Mouse (Mus musculus) MEL (cell line): ENCODE results near the gene Ube2z. TPM values are rescaled to one million over a fixed set of nuclear protein-coding genes. Genes with fewer than 3 reads are reported as not detected.

Experiments used
- DNase-seq: peaks from one replicate; pipeline ENCODE4 v3.0.0; 2011; ENCODE audit warnings: low read depth, low spot score
- H3K27ac ChIP-seq: 2 replicates; pipeline ENCODE4 v1.5.1; 2012; ENCODE audit warnings: low read depth, mild to moderate bottlenecking, control low read depth, low read length, moderate library complexity; ENCODE audit not compliant: control insufficient read depth
- H3K27me3 ChIP-seq, 2 experiments: fragments of 150-350 bp in 1 of 2; sonication (generic) in 1 of 2; 2 replicates each; pipeline ENCODE4 v1.6.1; 2012; ENCODE audit warnings: low read length in 2 of 2, mild to moderate bottlenecking in 2 of 2, improper control_type of control experiment in 1 of 2, moderate library complexity in 1 of 2; ENCODE audit not compliant: insufficient read depth in 2 of 2, control insufficient read depth in 1 of 2
- H3K36me3 ChIP-seq, 2 experiments: 2 replicates each; pipeline ENCODE4 v1.6.1; 2012 to 2014; ENCODE audit warnings: low read length in 2 of 2, improper control_type of control experiment in 1 of 2, inconsistent platforms in 1 of 2, mild to moderate bottlenecking in 1 of 2; ENCODE audit not compliant: insufficient read depth in 2 of 2, control insufficient read depth in 1 of 2
- H3K4me1 ChIP-seq, 2 experiments: fragments of 150-350 bp in 1 of 2; sonication (generic) in 1 of 2; 2 replicates each; pipeline ENCODE4 v1.6.1; 2012; ENCODE audit warnings: low read length in 2 of 2, improper control_type of control experiment in 1 of 2, mild to moderate bottlenecking in 1 of 2; ENCODE audit not compliant: insufficient read depth in 2 of 2, control insufficient read depth in 1 of 2
- H3K4me3 ChIP-seq, 2 experiments: fragments of 150-350 bp in 1 of 2; sonication (generic) in 1 of 2; 2 replicates each; pipeline ENCODE4 v1.5.1; 2012; ENCODE audit warnings: low read depth in 2 of 2, low read length in 2 of 2, mild to moderate bottlenecking in 2 of 2, moderate library complexity in 2 of 2, control low read depth in 1 of 2, improper control_type of control experiment in 1 of 2; ENCODE audit not compliant: control insufficient read depth in 1 of 2, insufficient read depth in 1 of 2
- H3K79me2 ChIP-seq: 2 replicates; pipeline ENCODE4 v1.6.1; 2012; ENCODE audit warnings: mild to moderate bottlenecking, low read length, moderate library complexity; ENCODE audit not compliant: control insufficient read depth, poor library complexity, insufficient read depth
- H3K9ac ChIP-seq: 2 replicates; pipeline ENCODE4 v1.6.1; 2012; ENCODE audit warnings: low read depth, mild to moderate bottlenecking, control low read depth, low read length, moderate library complexity; ENCODE audit not compliant: control insufficient read depth, poor library complexity, severe bottlenecking
- H3K9me3 ChIP-seq: fragments of 150-350 bp; sonication (generic); replicated peaks from 2 replicates; pipeline ENCODE4 v1.6.1; 2012; ENCODE audit warnings: mild to moderate bottlenecking, low read length, improper control_type of control experiment, moderate library complexity; ENCODE audit not compliant: insufficient read depth
- CHD1 ChIP-seq: IDR thresholded peaks from 2 replicates; pipeline ENCODE4 v1.6.1; 2012; ENCODE audit warnings: low read depth, mild to moderate bottlenecking, inconsistent platforms, low read length, improper control_type of control experiment
- CHD2 ChIP-seq: IDR thresholded peaks from 2 replicates; pipeline ENCODE4 v1.6.1; 2011; ENCODE audit warnings: low read length, improper control_type of control experiment
- GABPA ChIP-seq: IDR thresholded peaks from 2 replicates; pipeline ENCODE4 v1.6.1; 2012; ENCODE audit warnings: low read depth, mild to moderate bottlenecking, inconsistent platforms, low read length, improper control_type of control experiment, moderate library complexity
- MXI1 ChIP-seq: IDR thresholded peaks from 2 replicates; pipeline ENCODE4 v1.6.1; 2011; ENCODE audit warnings: mild to moderate bottlenecking, low read depth, low read length, improper control_type of control experiment
- MYC ChIP-seq: IDR thresholded peaks from 2 replicates; pipeline ENCODE4 v1.6.1; 2011; ENCODE audit warnings: low read depth, mild to moderate bottlenecking, low read length, improper control_type of control experiment, moderate library complexity
- POLR2AphosphoS2 ChIP-seq: IDR thresholded peaks from 2 replicates; pipeline ENCODE4 v1.6.1; 2011; ENCODE audit warnings: low read length, improper control_type of control experiment
- POLR2AphosphoS5 ChIP-seq: IDR thresholded peaks from 2 replicates; pipeline ENCODE4 v1.6.1; 2012; ENCODE audit warnings: low read depth, borderline replicate concordance, mild to moderate bottlenecking, inconsistent platforms, low read length, moderate library complexity, mixed read lengths
- RAD21 ChIP-seq: IDR thresholded peaks from 2 replicates; pipeline ENCODE4 v1.6.1; 2011; ENCODE audit warnings: mild to moderate bottlenecking, low read depth, low read length, improper control_type of control experiment
- SIN3A ChIP-seq: IDR thresholded peaks from 2 replicates; pipeline ENCODE4 v1.6.1; 2012; ENCODE audit warnings: low read length, improper control_type of control experiment, inconsistent platforms
- TAL1 ChIP-seq: IDR thresholded peaks from 2 replicates; pipeline ENCODE4 v1.6.1; 2012; ENCODE audit warnings: mild to moderate bottlenecking, inconsistent platforms, low read length, moderate library complexity, mixed read lengths
- TBP ChIP-seq: IDR thresholded peaks from 2 replicates; pipeline ENCODE4 v1.8.0; 2011; ENCODE audit warnings: low read depth, low read length, improper control_type of control experiment
- UBTF ChIP-seq: IDR thresholded peaks from 2 replicates; pipeline ENCODE4 v1.6.1; 2012; ENCODE audit warnings: low read depth, mild to moderate bottlenecking, inconsistent platforms, low read length, improper control_type of control experiment, moderate library complexity, borderline replicate concordance; ENCODE audit not compliant: insufficient read depth
- ZMIZ1 ChIP-seq: IDR thresholded peaks from 2 replicates; pipeline ENCODE4 v1.6.1; 2012; ENCODE audit warnings: low read depth, mild to moderate bottlenecking, inconsistent platforms, low read length, improper control_type of control experiment, moderate library complexity
- ZNF384 ChIP-seq: IDR thresholded peaks from 2 replicates; pipeline ENCODE4 v1.6.1; 2012; ENCODE audit warnings: low read depth, mild to moderate bottlenecking, inconsistent platforms, low read length, improper control_type of control experiment
- polyA plus RNA-seq, 2 experiments: library from polyadenylated mRNA; stranded (reverse) in 1 of 2; unstranded in 1 of 2; fragments of >175 nt in 1 of 2; fragments of >200 nt in 1 of 2; gene quantifications; 2 replicates each; pipeline versions ENCODE4 v1.2.1 to v1.2.4; 2012; ENCODE audit warnings: low replicate concordance in 2 of 2, low read depth in 1 of 2; ENCODE audit not compliant: insufficient read length in 2 of 2, insufficient read depth in 1 of 2, missing spikeins in 1 of 2
- total RNA-seq: library from RNA; depleted of rRNA; stranded (reverse); fragments of 300-350 nt; gene quantifications from 2 replicates; pipeline ENCODE4 v1.2.3, GENCODE M21; 2012

Gene Ube2z
- total and polyA plus RNA-seq, 3 experiments, result 56.8 to 58.5 TPM; not detected in 1

GRCm38 (mm10) chr11:96074351-96075176, 9.4 kb upstream of the Ube2z start:
- Histone ChIP-seq H3K27ac (peak overlapping the region; percentile 69), H3K36me3 (peaks cover 10 to 31% of the 10 kb centered on the region in 2 experiments), H3K79me2 (peaks cover 24% of the 10 kb centered on the region), H3K9ac (peak overlapping the region; percentile 81), H3K4me1 (peaks cover 0 to 25% of the 10 kb centered on the region in 2 experiments; a peak in 3 of 4 replicates), H3K4me3 (peak overlapping the region; percentile 61 to 83), H3K27me3 (no peaks in the 10 kb centered on the region), H3K9me3 (no peaks in the 10 kb centered on the region)
- peak; percentile 67 for DNase-seq
- no peak for TF ChIP-seq MYC
- TF ChIP-seq UBTF, result no peak
- 0 out of 2 replicates have a peak, but pooled peaks have one; percentile 23 for TF ChIP-seq TBP
- TF ChIP-seq ZNF384, result peak; percentile 55
- TF ChIP-seq CHD1, result peak; percentile 82; the same call in 1 of the 2 replicates
- peak; percentile 45 for TF ChIP-seq TAL1

GRCm38 (mm10) chr11:96073295-96073993, 8.3 kb upstream of the Ube2z start:
- peak overlapping the region; percentile 61 to 83; a peak in 3 of 4 replicates for H3K4me3 ChIP-seq
- H3K27ac ChIP-seq, result no peak overlapping the region
- H3K27me3 ChIP-seq, result no peaks in the 10 kb centered on the region
- H3K36me3 ChIP-seq, result peaks cover 10 to 31% of the 10 kb centered on the region in 2 experiments
- no peaks in the 10 kb centered on the region for H3K9me3 ChIP-seq
- H3K4me1 ChIP-seq, result peaks cover 0 to 25% of the 10 kb centered on the region in 2 experiments; a peak in 3 of 4 replicates
- no peak for DNase-seq
- peaks cover 24% of the 10 kb centered on the region for H3K79me2 ChIP-seq
- no peak for TF ChIP-seq MYC
- no peak for TF ChIP-seq POLR2AphosphoS5
- no peak for TF ChIP-seq UBTF
- TF ChIP-seq ZNF384, result no peak
- TF ChIP-seq CHD2, result no peak
- TF ChIP-seq ZMIZ1, result no peak
- TF ChIP-seq GABPA, result no peak
- TF ChIP-seq MXI1, result no peak
- TF ChIP-seq SIN3A, result no peak
- no peak for TF ChIP-seq POLR2AphosphoS2
- TF ChIP-seq TAL1, result no peak
- no peak for TF ChIP-seq RAD21
- TF ChIP-seq, all 39 proteins: peak for 0
- peak overlapping the region; percentile 81 for H3K9ac ChIP-seq
